Mouse (Mus musculus) Muller cell, postnatal 12 days (primary cell): Measurements from ENCODE around the gene Nprl3.
"Not testable (repeated sequence)": the region's sequence is repeated elsewhere in the genome, so short reads cannot be mapped to it uniquely, and the experiment has no call there.

Experiments used
- DNase-seq: peaks from one replicate; pipeline ENCODE4 v3.0.0-alpha.2; 2015; ENCODE audit errors: inconsistent ontology term

The Nprl3 gene

DNA sequence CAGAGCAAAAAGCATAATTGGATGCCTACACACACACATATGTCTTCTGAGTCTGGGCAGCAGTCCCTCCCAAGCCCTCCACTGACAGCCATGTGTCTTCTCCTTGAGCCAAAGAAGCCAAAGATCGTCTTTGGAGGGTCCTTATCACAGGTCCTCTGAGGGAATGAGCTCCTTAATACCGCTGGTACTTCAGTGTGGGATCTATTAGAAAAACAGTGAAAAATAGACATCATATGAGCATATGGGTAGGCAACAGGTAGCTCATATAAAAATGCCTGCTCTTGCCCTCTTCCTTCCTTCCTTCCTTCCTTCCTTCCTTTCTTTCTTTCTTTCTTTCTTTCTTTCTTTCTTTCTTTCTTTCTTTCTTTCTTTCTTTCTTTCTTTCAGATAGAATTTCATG is 17.1 kb upstream of the Nprl3 start:
- DNase-seq: not testable (repeated sequence)

- not testable (repeated sequence) for DNase-seq
Measured at GRCm38 (mm10) chr11:32283091-32283777, 15.7 kb upstream of the Nprl3 start, which contains the start of gene Hba-a1. TSS of gene Hba-a1 (plus strand) at chr11:32283511.

GRCm38 (mm10) chr11:32281416-32282144 is 14.1 kb upstream of the Nprl3 start:
- DNase-seq: no peak

- DNase-seq: no peak
Measured at GRCm38 (mm10) chr11:32280646-32281045, 13.1 kb upstream of the Nprl3 start.

GRCm38 (mm10) chr11:32278458-32278957 is 11.0 kb upstream of the Nprl3 start:
- no peak for DNase-seq

DNA sequence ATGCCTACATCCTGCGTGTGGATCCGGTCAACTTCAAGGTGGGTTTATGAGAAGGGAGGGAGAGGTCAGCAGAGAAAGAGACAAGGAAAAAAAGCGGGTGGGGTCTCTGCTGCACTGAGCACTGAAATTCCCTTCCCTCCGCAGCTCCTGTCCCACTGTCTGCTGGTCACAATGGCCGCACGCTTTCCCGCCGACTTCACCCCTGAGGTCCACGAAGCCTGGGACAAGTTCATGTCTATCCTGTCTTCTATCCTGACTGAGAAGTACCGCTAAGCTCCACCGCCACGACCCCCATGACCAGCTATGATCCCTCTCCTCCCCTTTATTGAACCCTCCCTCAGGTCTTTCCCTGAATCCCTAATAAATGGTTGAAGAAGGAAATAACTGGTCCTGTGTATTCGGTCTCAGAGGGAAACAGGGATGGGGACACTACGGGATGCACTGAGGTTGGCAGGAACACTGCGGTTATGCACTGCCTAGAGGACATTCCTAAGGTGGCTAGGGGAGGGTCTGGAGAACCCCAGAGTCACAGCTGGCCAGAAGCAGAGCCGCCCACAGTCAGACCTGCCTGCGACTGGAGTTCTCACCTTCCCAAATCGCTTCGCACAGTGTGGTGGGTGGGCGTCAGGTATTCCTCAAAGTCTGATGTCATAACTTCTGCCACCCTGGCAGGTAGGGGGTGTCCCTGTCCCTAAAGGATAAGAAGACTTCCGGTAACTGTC is 10.4 kb upstream of the Nprl3 start:
- no peak for DNase-seq

DNA sequence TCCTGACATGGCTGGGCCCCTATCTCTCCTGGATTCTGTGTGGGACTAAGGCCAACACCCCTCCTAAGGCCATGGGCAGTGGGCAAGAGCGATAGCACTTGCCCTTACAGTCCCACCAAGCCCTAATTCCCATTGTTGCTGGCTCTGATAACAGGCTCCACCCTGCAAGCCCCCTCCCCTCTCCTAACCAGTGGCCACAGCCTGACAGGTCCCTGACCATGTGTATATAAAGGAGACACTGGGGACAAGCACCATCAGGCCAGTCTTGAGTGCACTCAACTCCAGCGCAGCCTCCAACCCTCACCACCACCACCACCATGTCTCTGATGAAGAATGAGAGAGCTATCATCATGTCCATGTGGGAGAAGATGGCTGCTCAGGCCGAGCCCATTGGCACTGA is 8.8 kb upstream of the Nprl3 start, which contains the start of gene Hba-x:
Gene Hba-x, plus strand, starts transcription at position 54 of the 400 bp plus-strand sequence.
- no peak for DNase-seq

DNA sequence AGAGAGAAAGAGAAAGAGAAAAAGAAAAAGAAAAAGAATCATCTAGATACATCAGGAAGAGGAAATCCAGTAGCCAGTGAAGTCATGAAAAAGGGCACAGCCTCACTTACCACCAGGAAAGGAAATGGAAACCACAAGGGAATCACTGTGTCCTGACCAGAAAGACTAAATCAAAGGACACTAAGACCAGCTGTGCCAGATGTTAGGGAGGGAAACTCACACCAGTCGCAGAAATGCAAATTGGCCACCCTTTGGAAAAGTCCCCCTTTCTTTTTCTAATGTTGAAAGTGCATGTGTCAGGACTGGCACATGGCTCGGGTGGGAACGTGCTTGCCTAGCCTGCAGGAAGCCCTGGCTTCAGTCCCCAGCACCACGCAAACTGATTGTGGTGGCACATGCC is 3.7 kb upstream of the Nprl3 start:
- no peak for DNase-seq

DNA sequence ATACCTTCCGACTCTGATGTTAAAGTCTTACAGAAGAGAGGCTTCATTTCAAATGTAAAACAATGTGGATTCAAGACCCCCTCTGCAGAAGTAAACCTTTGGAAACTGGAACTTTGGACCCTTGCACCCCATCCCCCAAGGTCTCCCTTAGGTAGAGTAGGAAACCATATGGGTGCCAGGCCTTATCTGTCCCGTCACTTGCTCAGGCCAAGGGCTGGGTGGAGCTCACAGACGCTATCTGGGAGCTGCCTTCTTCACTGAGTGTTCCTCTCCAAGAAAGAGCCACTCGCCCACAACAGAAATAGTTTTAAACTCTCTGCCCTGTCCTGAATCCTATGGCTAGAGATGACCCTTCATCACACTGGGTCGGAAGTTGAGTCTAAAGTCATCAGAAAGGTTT is 1.4 kb upstream of the Nprl3 start:
- no peak for DNase-seq

DNA sequence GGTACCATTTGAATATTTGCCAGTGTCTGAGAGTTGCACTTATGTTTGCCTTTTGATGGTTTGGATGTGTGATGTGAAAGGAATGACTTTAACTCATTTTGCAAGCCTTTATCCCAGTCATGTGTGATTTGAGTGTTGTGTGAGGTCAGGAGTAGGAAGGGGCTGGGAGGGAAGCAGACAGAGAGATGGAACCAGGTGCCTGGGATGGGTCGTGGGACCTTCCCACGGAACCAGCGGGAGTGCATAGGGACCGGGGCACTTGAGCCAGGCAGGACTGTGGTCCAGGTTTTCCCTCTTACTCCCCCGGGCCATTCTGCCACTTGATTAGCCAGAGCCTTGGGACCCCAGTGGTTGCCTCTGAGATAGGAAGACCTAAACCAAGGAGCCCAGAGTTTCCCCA is 457 bp upstream of the Nprl3 start:
- no peak for DNase-seq

DNA sequence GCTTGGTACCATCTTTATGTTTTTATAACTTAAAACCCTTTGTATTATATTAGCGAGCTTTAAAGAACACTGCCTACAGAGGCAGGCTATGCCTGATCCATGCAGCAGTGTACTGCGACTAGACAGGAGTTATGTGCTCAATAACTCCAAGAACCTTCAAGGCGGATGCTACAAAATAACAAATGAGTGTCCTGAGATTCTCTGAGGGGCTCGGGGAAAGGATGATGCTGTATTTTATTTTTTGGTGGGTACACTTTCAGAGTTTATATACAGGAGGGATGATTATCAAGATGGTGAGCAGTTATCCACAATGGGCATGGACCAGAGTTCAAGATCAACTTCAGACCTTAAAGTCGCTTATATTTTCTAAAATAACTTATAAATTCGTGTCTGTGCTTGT is 731 bp downstream of the Nprl3 start:
- DNase-seq: no peak

DNA sequence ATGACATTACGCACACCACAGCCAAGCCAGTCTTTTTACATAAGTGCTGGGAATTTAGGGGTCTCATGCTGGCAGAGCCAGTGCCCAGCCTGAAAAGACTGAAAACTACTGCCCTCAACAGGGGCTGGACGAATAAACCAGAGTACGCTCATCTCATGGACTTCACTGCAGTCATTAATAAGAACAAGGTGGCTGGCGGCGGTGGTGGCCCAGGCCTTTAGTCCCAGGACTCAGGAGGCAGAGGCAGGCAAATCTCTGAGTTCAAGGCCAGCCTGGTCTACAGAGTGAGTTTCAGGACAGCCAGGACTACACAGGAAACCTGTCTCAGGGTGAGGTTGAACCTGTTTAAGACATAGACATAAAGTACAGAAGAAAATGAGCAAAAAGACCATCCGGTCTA is 1.3 kb downstream of the Nprl3 start:
- no peak for DNase-seq

- DNase-seq: no peak
Measured at GRCm38 (mm10) chr11:32265117-32265738, 2.3 kb downstream of the Nprl3 start.

DNA sequence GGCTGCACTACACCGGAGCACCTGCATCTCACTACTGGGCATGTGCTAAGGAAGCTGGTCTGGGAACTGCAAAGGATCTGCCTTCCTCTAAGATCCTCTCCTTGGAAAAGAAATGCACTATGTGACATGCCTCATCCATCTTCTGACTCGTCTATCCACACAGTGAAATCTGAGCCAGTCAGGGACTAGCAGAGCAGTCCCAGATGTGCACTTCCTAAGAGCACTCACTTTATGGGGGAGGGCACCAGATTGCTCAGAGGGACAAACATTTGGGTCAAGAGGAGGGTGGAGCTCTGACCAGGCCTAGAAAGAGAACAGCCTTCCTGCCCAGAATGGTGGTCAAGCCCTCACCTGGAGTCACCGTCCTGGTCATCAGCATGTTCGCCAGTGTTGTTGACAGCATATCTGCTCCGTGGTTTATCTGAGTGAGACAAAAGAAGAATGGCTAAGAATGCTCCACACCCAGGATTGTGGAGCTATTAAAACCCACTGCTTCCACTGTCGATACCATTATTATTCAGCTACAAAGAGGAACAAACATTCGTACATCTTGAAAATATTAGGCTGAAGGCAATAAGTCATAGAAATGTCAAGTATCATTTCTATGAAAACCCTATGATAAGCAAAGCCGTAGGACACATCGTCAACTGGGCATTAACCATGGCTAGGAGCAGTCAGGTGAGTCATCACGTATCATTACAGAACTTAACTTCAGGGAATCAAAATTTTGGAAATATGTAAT is 4.7 kb downstream of the Nprl3 start:
- DNase-seq: no peak

- no peak for DNase-seq
Measured at GRCm38 (mm10) chr11:32256566-32256965, 10.9 kb downstream of the Nprl3 start.

- DNase-seq: no peak
Measured at GRCm38 (mm10) chr11:32256146-32256545, 11.4 kb downstream of the Nprl3 start.

DNA sequence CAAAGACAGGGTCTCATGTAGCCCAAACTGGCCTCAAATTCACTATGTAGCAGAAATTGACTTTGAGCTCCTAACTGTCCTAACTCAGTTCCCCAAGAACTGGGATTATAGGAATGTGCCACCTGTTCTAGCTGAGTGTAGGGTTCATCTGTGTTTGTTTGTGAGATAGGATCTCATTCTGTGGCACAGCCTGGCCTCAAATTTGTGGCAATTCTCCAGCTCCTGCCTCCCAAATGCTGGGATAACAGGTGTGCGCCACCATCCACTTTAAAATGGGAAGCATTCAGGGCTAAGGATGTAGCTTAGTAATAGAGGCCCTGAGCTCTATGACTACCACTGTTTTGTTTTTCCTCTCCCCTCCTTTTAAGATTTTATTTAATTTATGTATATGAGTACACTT is 14.4 kb downstream of the Nprl3 start:
- no peak for DNase-seq

- peak; percentile 26 for DNase-seq
Measured at GRCm38 (mm10) chr11:32250880-32251763, 16.4 kb downstream of the Nprl3 start.

DNA sequence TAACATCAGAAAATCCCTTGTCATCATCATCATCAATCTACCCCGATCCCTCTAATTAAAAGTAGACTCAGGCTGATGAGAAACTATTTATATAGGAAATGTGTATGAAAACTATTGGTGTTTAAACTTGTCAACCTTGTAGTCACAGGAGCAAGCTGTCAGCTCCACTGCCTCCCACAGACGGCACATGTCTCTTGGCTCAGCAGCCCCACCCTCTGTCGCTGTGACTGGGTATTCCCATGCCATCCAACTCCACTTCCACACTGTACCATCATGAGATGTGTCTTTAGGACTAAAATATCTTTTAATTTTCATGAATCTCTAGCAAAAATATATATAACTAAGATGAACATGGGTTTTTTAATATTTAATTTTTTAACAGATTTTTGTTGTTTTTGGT is 19.2 kb downstream of the Nprl3 start:
- no peak for DNase-seq

DNA sequence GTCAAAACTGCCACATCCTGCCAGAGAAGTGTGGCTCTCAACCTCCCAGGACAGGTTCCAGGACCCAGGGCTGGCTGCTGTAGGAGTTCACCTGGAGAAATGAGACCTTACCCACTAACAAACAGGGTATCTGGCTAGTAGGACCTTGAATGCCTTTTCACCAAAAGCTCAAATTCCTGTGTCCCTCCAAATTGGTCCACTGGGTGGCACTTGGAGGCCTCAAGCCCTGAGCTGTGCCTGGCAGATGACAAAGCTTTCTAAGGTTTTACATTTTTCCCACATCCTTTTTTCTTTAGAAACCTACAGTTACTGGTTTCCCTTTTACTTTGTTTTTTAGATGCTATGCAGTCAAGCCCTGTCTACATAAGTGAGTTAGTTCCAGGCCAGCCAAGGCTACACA is 20.4 kb downstream of the Nprl3 start:
- DNase-seq: no peak
